Mouse (Mus musculus) kidney, postnatal 0 days (tissue): ENCODE results near the gene Col9a2. TPM values are rescaled to one million over a fixed set of nuclear protein-coding genes. Genes with fewer than 3 reads are reported as not detected.

ENCODE experiments used
- ATAC-seq: fragments of 200-750 bp; cut with Nextera tagmentation; replicated peaks from 2 replicates; pipeline ENCODE4 v1.8.0; 2017; ENCODE audit warnings: low read depth, moderate number of reproducible peaks, moderate TSS enrichment, moderate library complexity; ENCODE audit not compliant: low FRiP score
- DNase-seq: peaks from one replicate; pipeline ENCODE4 v3.0.0-alpha.2; 2016; ENCODE audit warnings: low spot score
- H3K27ac ChIP-seq: fragments of 300-500 bp; sonication (generic); 2 replicates; pipeline ENCODE4 v1.5.1; 2014; ENCODE audit warnings: mild to moderate bottlenecking
- H3K27me3 ChIP-seq: fragments of 300-500 bp; sonication (generic); 2 replicates; pipeline ENCODE4 v1.6.1; 2014; ENCODE audit warnings: low read length, mixed read lengths; ENCODE audit not compliant: insufficient read depth
- H3K36me3 ChIP-seq: fragments of 300-500 bp; sonication (generic); 2 replicates; pipeline ENCODE4 v1.6.1; 2014; ENCODE audit warnings: low read length, mixed read lengths; ENCODE audit not compliant: insufficient read depth
- H3K4me1 ChIP-seq: fragments of 300-500 bp; sonication (generic); replicated peaks from 2 replicates; pipeline ENCODE4 v1.6.1; 2014; ENCODE audit warnings: antibody characterized with exemption, low read length, mixed read lengths; ENCODE audit not compliant: insufficient read depth
- H3K4me2 ChIP-seq: fragments of 300-500 bp; sonication (generic); 2 replicates; pipeline ENCODE4 v1.6.1; 2014; ENCODE audit warnings: mild to moderate bottlenecking, low read length, moderate library complexity, mixed read lengths
- H3K4me3 ChIP-seq: fragments of 300-500 bp; sonication (generic); replicated peaks from 2 replicates; pipeline ENCODE4 v1.5.1; 2014; ENCODE audit warnings: low read depth, low read length
- H3K9ac ChIP-seq: fragments of 300-500 bp; sonication (generic); 2 replicates; pipeline ENCODE4 v1.6.1; 2014; ENCODE audit warnings: low read depth, low read length
- H3K9me3 ChIP-seq: fragments of 300-500 bp; sonication (generic); replicated peaks from 2 replicates; pipeline ENCODE4 v1.6.1; 2016; ENCODE audit warnings: low read length, inconsistent platforms, mixed read lengths
- CTCF ChIP-seq: IDR thresholded peaks from 2 replicates; pipeline ENCODE4 v1.5.1; 2016; ENCODE audit warnings: antibody characterized with exemption, low read depth, mild to moderate bottlenecking, moderate library complexity
- WGBS: fragments of 180-500 bp; shearing (Covaris S2); extraction: QIAGEN DNeasy Blood & Tissue Kit; methylation state at CpG from one replicate; pipeline ENCODE4 v1.1.7; 2014; 5-methylcytosine and 5-hydroxymethylcytosine counted together
- polyA plus RNA-seq: library from polyadenylated mRNA; unstranded; fragments of >200 nt; fragmentation: Nextera tagmentation; extraction: Ambion mirVana; gene quantifications from 2 replicates; pipeline ENCODE4 v1.2.1, GENCODE M21; 2015

The Col9a2 gene
- polyA plus RNA-seq, 1 experiment from 2014 or later: 3.0 TPM

DNA sequence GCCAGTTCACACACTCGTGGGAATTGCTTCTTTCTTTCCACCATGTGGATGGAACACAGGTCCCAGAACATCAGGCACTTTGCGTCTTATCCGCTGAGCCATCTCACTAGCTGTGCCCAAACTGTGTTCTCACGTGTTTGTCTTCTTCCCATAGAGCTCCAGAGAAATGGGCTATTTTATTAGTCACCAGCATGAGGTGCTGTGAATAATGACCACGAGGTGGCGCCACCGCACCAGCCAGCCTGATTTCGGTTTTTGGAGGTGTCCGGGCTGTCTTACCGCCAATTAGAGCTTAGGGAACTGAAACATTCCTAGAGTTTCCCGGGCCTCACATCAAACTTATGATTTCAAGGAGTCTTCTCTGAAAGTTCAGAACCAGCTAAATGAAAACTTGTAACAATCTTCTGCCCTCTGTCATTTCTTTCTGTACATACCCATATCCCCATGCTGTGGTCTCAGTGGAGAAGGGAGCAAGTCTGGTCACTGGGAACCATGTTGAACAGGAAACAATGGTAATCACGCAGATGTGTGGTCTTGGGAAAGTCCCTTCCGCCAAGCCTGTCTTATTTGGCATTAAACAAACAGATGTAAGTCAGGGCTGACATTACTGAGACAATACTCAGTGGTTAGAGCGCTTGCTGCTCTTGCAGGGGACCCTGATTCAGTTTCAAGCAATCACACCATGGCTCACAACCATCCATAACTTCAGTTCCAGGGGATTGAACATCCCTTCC lies 10.4 kb upstream of the Col9a2 start:
- no peak for ATAC-seq
- 28% methylated on average over 14 of the region's 14 CpGs for WGBS

GRCm38 (mm10) chr4:121029632-121030031 lies 9.6 kb upstream of the Col9a2 start:
- WGBS: 81% methylated on average over 3 of the region's 3 CpGs
- no peak for DNase-seq

More for the DNA sequence above, 10.4 kb upstream of the Col9a2 start:
- no peaks in the 10 kb centered on the region for H3K4me1 ChIP-seq
- H3K4me2 ChIP-seq: no peak overlapping the region
- H3K36me3 ChIP-seq: no peaks in the 10 kb centered on the region
- peak; percentile 87 for TF ChIP-seq CTCF
- H3K27me3 ChIP-seq: no peaks in the 10 kb centered on the region
- no peak overlapping the region for H3K9ac ChIP-seq
- DNase-seq: peak; percentile 65
- H3K9me3 ChIP-seq: no peaks in the 10 kb centered on the region
- no peak overlapping the region for H3K27ac ChIP-seq
- no peak overlapping the region for H3K4me3 ChIP-seq

GRCm38 (mm10) chr4:121031440-121031839 lies 7.7 kb upstream of the Col9a2 start:
- ATAC-seq: no peak
- Histone ChIP-seq H3K9ac (no peak overlapping the region), H3K4me2 (no peak overlapping the region), H3K4me1 (no peaks in the 10 kb centered on the region), H3K27me3 (no peaks in the 10 kb centered on the region), H3K4me3 (no peak overlapping the region), H3K9me3 (no peaks in the 10 kb centered on the region), H3K27ac (no peak overlapping the region), H3K36me3 (no peaks in the 10 kb centered on the region)
- peak; percentile 21 for DNase-seq
- TF ChIP-seq CTCF: peak; percentile 62
- 37% methylated on average over 4 of the region's 4 CpGs for WGBS

More at GRCm38 (mm10) chr4:121029632-121030031, 9.6 kb upstream of the Col9a2 start:
- H3K4me2 ChIP-seq: no peak overlapping the region
- H3K4me1 ChIP-seq: no peaks in the 10 kb centered on the region
- H3K9me3 ChIP-seq: no peaks in the 10 kb centered on the region
- H3K27ac ChIP-seq: no peak overlapping the region
- peak; percentile 48 for TF ChIP-seq CTCF
- no peak for ATAC-seq
- no peak overlapping the region for H3K9ac ChIP-seq
- H3K4me3 ChIP-seq: no peak overlapping the region
- H3K36me3 ChIP-seq: no peaks in the 10 kb centered on the region
- H3K27me3 ChIP-seq: no peaks in the 10 kb centered on the region

DNA sequence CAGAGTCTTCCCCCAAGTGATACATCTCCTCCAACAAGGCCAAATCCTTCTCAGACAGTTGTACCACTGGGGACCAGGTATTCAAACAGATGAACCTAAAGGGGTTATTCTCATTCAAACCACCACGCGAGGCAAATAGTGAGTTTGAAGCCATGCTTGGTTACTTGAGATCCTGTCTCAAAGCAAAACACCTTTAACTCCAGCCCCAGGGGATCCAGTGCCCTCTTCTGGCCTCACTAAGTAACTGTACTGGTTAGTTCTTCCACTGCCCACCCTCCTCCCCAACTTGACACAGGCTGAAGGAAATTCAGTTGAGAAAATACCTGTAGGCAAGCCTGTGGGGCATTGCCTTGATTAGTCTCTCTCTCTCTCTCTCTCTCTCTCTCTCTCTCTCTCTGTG lies 6.2 kb upstream of the Col9a2 start:
- no peaks in the 10 kb centered on the region for H3K36me3 ChIP-seq
- ATAC-seq (no peak), DNase-seq (peak; percentile 26)
- no peaks in the 10 kb centered on the region for H3K4me1 ChIP-seq
- no peak overlapping the region for H3K4me3 ChIP-seq
- no peaks in the 10 kb centered on the region for H3K9me3 ChIP-seq
- H3K27me3 ChIP-seq: no peaks in the 10 kb centered on the region
- WGBS: 80% methylated on average over 2 of the region's 2 CpGs
- peak; percentile 54; the same call in 1 of the 2 replicates for TF ChIP-seq CTCF
- H3K4me2 ChIP-seq: no peak overlapping the region
- H3K27ac ChIP-seq: no peak overlapping the region
- H3K9ac ChIP-seq: no peak overlapping the region

- no peak overlapping the region for H3K27ac ChIP-seq
- ATAC-seq (no peak), DNase-seq (no peak)
- H3K4me3 ChIP-seq: peak overlapping the region; percentile 30; the same call in 1 of the 2 replicates
- TF ChIP-seq CTCF: no peak
- no peaks in the 10 kb centered on the region for H3K4me1 ChIP-seq
- H3K9ac ChIP-seq: no peak overlapping the region
- H3K36me3 ChIP-seq: no peaks in the 10 kb centered on the region
- peaks cover 5% of the 10 kb centered on the region; the same call in 1 of the 2 replicates for H3K27me3 ChIP-seq
- 63% methylated on average over 14 of the region's 14 CpGs for WGBS
- peak overlapping the region; percentile 67 for H3K4me2 ChIP-seq
- H3K9me3 ChIP-seq: no peaks in the 10 kb centered on the region
Observed at GRCm38 (mm10) chr4:121040323-121040722, 1.1 kb downstream of the Col9a2 start.

GRCm38 (mm10) chr4:121040897-121041671 lies 1.9 kb downstream of the Col9a2 start:
- H3K4me1 ChIP-seq: no peaks in the 10 kb centered on the region
- no peaks in the 10 kb centered on the region for H3K9me3 ChIP-seq
- no peak overlapping the region for H3K4me3 ChIP-seq
- peak; percentile 76 for TF ChIP-seq CTCF
- H3K27me3 ChIP-seq: peaks cover 5% of the 10 kb centered on the region; the same call in 1 of the 2 replicates
- H3K27ac ChIP-seq: peak overlapping the region; percentile 47
- DNase-seq (peak; percentile 79), ATAC-seq (peak; percentile 60)
- peak overlapping the region; percentile 15; the same call in 1 of the 2 replicates for H3K4me2 ChIP-seq
- no peak overlapping the region for H3K9ac ChIP-seq
- no peaks in the 10 kb centered on the region for H3K36me3 ChIP-seq
- 12% methylated on average over 18 of the region's 18 CpGs for WGBS
